Comparison of ENCODE assay signal across 1 mouse cellular context in the genomic region with DNA sequence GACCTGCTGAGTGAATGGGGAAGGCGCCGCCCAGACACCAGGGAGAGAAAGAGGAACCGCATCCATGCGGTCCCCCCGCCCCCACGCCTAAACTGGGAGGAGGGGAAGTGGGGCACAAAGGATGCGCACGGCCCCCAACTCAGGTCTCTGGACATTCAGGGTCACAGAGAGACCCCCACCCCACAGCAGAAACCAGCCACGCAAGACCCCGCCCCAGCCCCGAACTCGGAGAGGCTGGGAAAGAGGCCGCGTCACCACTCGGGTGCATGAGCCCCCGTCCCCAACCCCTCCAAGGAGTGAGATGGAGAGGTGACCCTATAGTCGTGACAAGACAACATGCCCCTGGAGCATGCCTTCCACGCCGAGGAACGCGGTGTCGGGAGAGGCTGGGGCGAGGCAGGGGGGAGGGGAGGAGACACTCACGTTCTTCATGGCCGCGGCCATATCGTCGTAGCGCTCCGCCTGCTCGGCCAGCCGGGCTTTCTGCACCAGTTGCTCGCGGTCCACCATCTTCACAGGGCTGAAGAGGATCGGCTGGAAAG.
TF ChIP-seq lines count a peak whose summit lies in the region.

No protein-coding gene starts in this region.

TF ChIP-seq in ES-E14, 5 proteins besides CTCF, POLR2A, EP300 and RAD21:
- TF ChIP-seq MAFK (IDR thresholded peaks at IDR 0.05; ENCODE audit: insufficient read depth, low read depth, low read length) (no peak), ZNF384 (IDR thresholded peaks at IDR 0.05; ENCODE audit: low read depth, low read length) (0 out of 2 replicates have a peak, but pooled peaks have one; percentile 0), ZC3H11A (IDR thresholded peaks at IDR 0.05; ENCODE audit: borderline replicate concordance, low read depth, low read length) (no peak), HCFC1 (IDR thresholded peaks at IDR 0.05; ENCODE audit: borderline replicate concordance, insufficient read depth, low read length) (no peak), CHD2 (IDR thresholded peaks at IDR 0.05; ENCODE audit: low read depth, low read length) (0 out of 2 replicates have a peak, but pooled peaks have one; percentile 50)
TF ChIP-seq in ES-E14: peak in this region for 2.
